Mouse (Mus musculus): ENCODE results near the gene Tuba4a. TPM values are rescaled to one million over a fixed set of nuclear protein-coding genes. Genes with fewer than 3 reads are reported as not detected.
A peak's percentile ranks its signal among the peaks of the same experiment; 100 is the strongest.

Tuba4a gene
- total and polyA plus RNA-seq, 2 experiments from 2014 or later, result 87.0 to 165 TPM

DNA sequence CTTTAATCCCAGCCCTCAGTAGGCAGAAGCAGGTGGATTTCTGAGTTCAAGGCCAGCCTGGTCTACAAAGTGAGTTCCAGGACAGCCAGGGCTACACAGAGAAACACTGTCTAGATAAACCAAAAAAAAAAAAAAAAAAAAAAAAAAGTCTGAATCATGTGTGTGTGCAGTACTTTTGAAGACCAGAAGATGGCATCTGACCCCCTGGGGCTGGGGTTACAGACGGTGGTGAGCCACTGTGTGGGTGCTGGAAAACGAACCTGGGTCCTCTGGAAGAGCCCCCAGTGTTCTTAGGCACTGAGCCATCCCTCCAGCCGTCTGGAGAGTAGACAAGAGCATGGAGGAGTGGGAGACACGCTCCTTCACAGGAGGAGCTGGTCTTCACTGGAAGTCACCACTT lies 37.5 kb downstream of the Tuba4a start:
- WGBS, result 75% methylated on average over 4 of the region's 4 CpGs
- Histone ChIP-seq H3K9ac (replicated peaks; ENCODE audit: low read length, poor library complexity, severe bottlenecking) (no peak overlapping the region), H3K9me3 (ENCODE audit: low read length) (no peaks in the 10 kb centered on the region), H3K4me3 (ENCODE audit: low read depth, low read length) (no peak overlapping the region), H3K27me3 (ENCODE audit: insufficient read depth, low read length) (no peaks in the 10 kb centered on the region), H3K4me2 (ENCODE audit: low read depth, low read length, poor library complexity, severe bottlenecking) (no peak overlapping the region), H3K36me3 (ENCODE audit: insufficient read depth, low read length) (peaks cover 65% of the 10 kb centered on the region), H3K4me1 (ENCODE audit: insufficient read depth, low read length) (no peaks in the 10 kb centered on the region), H3K27ac (ENCODE audit: low read depth, low read length) (no peak overlapping the region)
- DNase-seq (ENCODE audit: low spot score) (no peak), ATAC-seq (ENCODE audit: low FRiP score) (no peak)
- TF ChIP-seq CTCF (IDR thresholded peaks at IDR 0.05), result peak; percentile 45

DNA sequence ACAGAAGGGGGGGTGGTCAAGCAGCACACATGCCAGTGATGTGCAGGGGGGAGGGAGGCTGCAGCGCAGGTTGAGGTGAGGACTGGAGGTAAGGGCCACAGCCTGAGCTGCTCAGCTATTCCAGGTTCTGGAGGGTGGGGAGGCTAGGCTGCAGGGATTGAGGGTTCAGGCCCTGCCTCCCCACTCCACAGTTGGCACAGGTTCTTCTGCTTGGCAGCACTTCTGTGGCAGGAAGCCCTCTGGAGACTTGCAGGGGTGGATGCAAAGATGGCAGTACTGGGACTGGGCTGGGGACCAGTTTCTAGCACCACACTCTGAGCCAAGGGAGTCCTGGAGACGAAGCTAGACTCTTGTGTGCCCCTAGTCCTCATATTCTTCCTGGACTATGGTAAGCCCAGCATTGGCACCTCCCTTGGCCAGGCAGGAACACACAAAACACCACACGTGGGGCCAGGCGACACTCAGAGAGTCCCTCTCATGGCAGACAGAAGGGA lies 38.2 kb downstream of the Tuba4a start:
- no peak for TF ChIP-seq CTCF (IDR thresholded peaks at IDR 0.05)
- no peak overlapping the region for H3K4me3 ChIP-seq (ENCODE audit: low read depth, low read length)
- no peaks in the 10 kb centered on the region for H3K9me3 ChIP-seq (ENCODE audit: low read length)
- peaks cover 65% of the 10 kb centered on the region for H3K36me3 ChIP-seq (ENCODE audit: insufficient read depth, low read length)
- no peaks in the 10 kb centered on the region for H3K27me3 ChIP-seq (ENCODE audit: insufficient read depth, low read length)
- DNase-seq (ENCODE audit: low spot score) (no peak), ATAC-seq (ENCODE audit: low FRiP score) (no peak)
- H3K9ac ChIP-seq (replicated peaks; ENCODE audit: low read length, poor library complexity, severe bottlenecking), result no peak overlapping the region
- no peak overlapping the region for H3K27ac ChIP-seq (ENCODE audit: low read depth, low read length)
- H3K4me2 ChIP-seq (ENCODE audit: low read depth, low read length, poor library complexity, severe bottlenecking), result no peak overlapping the region
- 83% methylated on average over 4 of the region's 4 CpGs for WGBS
- no peaks in the 10 kb centered on the region for H3K4me1 ChIP-seq (ENCODE audit: insufficient read depth, low read length)

DNA sequence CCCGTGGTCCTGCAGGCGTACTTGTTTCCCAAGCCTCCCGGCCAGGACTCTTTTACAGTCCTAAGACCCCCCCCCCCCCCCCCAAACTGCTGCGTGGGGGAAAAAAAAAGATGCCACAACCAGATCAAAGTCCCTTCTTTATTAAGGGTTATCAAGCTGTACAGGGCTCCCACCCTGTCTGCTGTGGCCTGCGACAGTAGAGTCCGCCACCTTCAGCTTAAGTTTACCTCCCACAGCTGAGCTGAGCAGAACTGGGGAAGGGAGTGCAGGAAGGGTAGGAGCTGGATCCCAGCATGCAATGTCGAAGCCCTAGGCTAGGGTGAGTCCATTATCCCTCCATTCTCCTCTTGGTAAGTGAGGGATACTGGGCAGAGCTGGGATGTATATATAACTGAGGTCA lies 38.9 kb downstream of the Tuba4a start:
- TF ChIP-seq CTCF (IDR thresholded peaks at IDR 0.05), result no peak
- no peaks in the 10 kb centered on the region for H3K4me1 ChIP-seq (ENCODE audit: insufficient read depth, low read length)
- peak overlapping the region; percentile 52 for H3K4me3 ChIP-seq (ENCODE audit: low read depth, low read length)
- no peak overlapping the region for H3K9ac ChIP-seq (replicated peaks; ENCODE audit: low read length, poor library complexity, severe bottlenecking)
- H3K27ac ChIP-seq (ENCODE audit: low read depth, low read length), result no peak overlapping the region
- DNase-seq (ENCODE audit: low spot score) (no peak), ATAC-seq (ENCODE audit: low FRiP score) (no peak)
- peak overlapping the region; percentile 80 for H3K4me2 ChIP-seq (ENCODE audit: low read depth, low read length, poor library complexity, severe bottlenecking)
- WGBS, result 35% methylated on average over 7 of the region's 7 CpGs
- H3K9me3 ChIP-seq (ENCODE audit: low read length), result no peaks in the 10 kb centered on the region
- H3K36me3 ChIP-seq (ENCODE audit: insufficient read depth, low read length), result peaks cover 65% of the 10 kb centered on the region
- no peaks in the 10 kb centered on the region for H3K27me3 ChIP-seq (ENCODE audit: insufficient read depth, low read length)

DNA sequence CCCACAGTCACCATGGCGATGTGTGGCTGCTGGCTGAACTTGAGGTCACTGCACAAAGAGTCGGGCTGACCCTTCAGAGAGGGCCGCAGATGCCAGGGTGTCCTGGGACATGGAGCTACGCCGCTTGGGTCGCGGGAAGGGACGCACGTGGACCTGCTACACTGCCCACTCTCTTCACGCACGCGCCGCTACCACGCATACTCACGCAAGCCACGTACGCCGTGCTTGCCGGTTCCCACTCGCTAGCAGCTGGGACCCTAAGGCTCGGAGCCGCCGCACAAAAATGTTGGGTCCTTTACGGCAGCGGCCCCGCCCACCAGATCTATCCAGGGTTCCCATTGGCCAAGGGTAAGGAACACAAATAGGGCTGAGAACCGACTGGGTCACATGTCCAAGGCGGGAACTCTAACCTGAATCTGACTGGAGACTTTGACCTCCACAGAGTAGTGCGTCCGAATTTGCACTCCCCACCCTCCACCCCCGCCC lies 39.5 kb downstream of the Tuba4a start, which contains the start of gene Abcb6:
TSS of gene Abcb6 (minus strand) at position 288 of the 486 bp plus-strand sequence.
- TF ChIP-seq CTCF (IDR thresholded peaks at IDR 0.05), result peak; percentile 18
- Histone ChIP-seq H3K36me3 (ENCODE audit: insufficient read depth, low read length) (peaks cover 64% of the 10 kb centered on the region), H3K27ac (ENCODE audit: low read depth, low read length) (0 out of 2 replicates have a peak within 1 kb of the TSS, but pooled peaks have one; percentile 8), H3K4me1 (ENCODE audit: insufficient read depth, low read length) (no peaks in the 10 kb centered on the region), H3K9ac (replicated peaks; ENCODE audit: low read length, poor library complexity, severe bottlenecking) (peak within 1 kb of the TSS; percentile 61), H3K4me2 (ENCODE audit: low read depth, low read length, poor library complexity, severe bottlenecking) (peak within 1 kb of the TSS; percentile 80), H3K4me3 (ENCODE audit: low read depth, low read length) (peak within 1 kb of the TSS; percentile 52), H3K27me3 (ENCODE audit: insufficient read depth, low read length) (no peaks in the 10 kb centered on the region), H3K9me3 (ENCODE audit: low read length) (no peaks in the 10 kb centered on the region)
- 0% methylated on average over 31 of the region's 31 CpGs for WGBS
- ATAC-seq (ENCODE audit: low FRiP score) (peak; percentile 93), DNase-seq (ENCODE audit: low spot score) (peak; percentile 96)

DNA sequence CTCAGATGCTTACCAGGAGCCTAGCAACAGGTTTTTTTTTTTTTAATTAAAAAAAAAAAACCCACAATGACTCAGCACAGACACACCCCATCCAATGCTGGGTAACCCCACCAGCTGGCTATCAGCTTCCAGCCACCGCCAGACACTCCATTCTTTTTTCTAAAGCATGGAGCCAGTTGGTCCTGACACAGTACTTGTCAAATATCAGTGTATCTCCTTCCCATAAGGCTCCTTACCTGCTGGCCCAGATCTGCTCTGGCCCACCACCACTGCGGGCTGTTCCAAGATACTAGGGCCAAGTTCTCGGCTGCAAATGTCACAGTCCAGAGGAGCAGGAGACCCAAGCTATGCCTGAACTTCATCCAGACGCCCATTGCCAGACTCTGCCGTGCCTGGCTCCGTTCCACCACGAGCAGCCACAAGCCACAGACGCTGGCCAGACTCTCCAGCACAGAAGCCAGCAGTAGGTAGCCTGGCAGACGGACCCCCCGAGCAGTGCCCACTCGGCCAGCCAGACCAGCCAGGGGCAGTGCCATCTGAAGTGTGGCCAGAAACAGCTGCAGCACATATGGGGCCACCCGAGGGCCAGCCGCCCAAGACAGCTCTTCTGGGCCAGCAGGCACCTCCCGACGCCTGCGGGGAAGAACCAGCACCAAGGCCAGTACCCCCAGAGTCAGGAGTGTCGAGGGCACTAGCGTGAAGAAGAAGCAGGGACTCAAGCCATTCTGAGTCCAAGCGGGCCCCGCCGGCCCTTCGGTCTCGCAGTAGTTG lies 40.1 kb downstream of the Tuba4a start:
- Histone ChIP-seq H3K9me3 (ENCODE audit: low read length) (no peaks in the 10 kb centered on the region), H3K4me3 (ENCODE audit: low read depth, low read length) (peak overlapping the region; percentile 52), H3K9ac (replicated peaks; ENCODE audit: low read length, poor library complexity, severe bottlenecking) (peak overlapping the region; percentile 61), H3K36me3 (ENCODE audit: insufficient read depth, low read length) (peaks cover 64% of the 10 kb centered on the region), H3K4me2 (ENCODE audit: low read depth, low read length, poor library complexity, severe bottlenecking) (peak overlapping the region; percentile 80), H3K4me1 (ENCODE audit: insufficient read depth, low read length) (no peaks in the 10 kb centered on the region), H3K27me3 (ENCODE audit: insufficient read depth, low read length) (no peaks in the 10 kb centered on the region), H3K27ac (ENCODE audit: low read depth, low read length) (0 out of 2 replicates have a peak overlapping the region, but pooled peaks have one; percentile 8)
- peak; percentile 78 for DNase-seq (ENCODE audit: low spot score)
- no peak for TF ChIP-seq CTCF (IDR thresholded peaks at IDR 0.05)
- 7% methylated on average over 23 of the region's 23 CpGs for WGBS
- peak; percentile 35 for ATAC-seq (ENCODE audit: low FRiP score)
